Mouse (Mus musculus) intestine, embryonic 15.5 days (tissue): ENCODE data around the gene Gm42517. TPM values are rescaled to one million over a fixed set of nuclear protein-coding genes. Genes with fewer than 3 reads are reported as not detected.

Experiments
- ATAC-seq: fragments of 200-750 bp; cut with Nextera tagmentation; 2 replicates; pipeline ENCODE4 v1.8.0; 2017; ENCODE audit warnings: moderate TSS enrichment, moderate library complexity
- H3K27ac ChIP-seq: fragments of 300-500 bp; sonication (generic); 2 replicates; pipeline ENCODE4 v1.5.1; 2015; ENCODE audit warnings: mild to moderate bottlenecking, inconsistent platforms
- H3K27me3 ChIP-seq: fragments of 300-500 bp; sonication (generic); replicated peaks from 2 replicates; pipeline ENCODE4 v1.6.1; 2015; ENCODE audit warnings: inconsistent platforms
- H3K36me3 ChIP-seq: fragments of 300-500 bp; sonication (generic); 2 replicates; pipeline ENCODE4 v1.6.1; 2015; ENCODE audit warnings: inconsistent platforms
- H3K4me1 ChIP-seq: fragments of 300-500 bp; sonication (generic); replicated peaks from 2 replicates; pipeline ENCODE4 v1.6.1; 2015; ENCODE audit warnings: inconsistent platforms
- H3K4me2 ChIP-seq: fragments of 300-500 bp; sonication (generic); replicated peaks from 2 replicates; pipeline ENCODE4 v1.6.1; 2015; ENCODE audit warnings: mild to moderate bottlenecking, inconsistent platforms
- H3K4me3 ChIP-seq: fragments of 300-500 bp; sonication (generic); replicated peaks from 2 replicates; pipeline ENCODE4 v1.5.1; 2015; ENCODE audit warnings: inconsistent platforms
- H3K9ac ChIP-seq: fragments of 300-500 bp; sonication (generic); 2 replicates; pipeline ENCODE4 v1.6.1; 2015; ENCODE audit warnings: inconsistent platforms
- H3K9me3 ChIP-seq: fragments of 300-500 bp; sonication (generic); 2 replicates; pipeline ENCODE4 v1.6.1; 2016; ENCODE audit warnings: inconsistent platforms
- WGBS: fragments of 180-500 bp; shearing (Covaris S2); methylation state at CpG from one replicate; pipeline ENCODE4 v1.1.7; 2015; 5-methylcytosine and 5-hydroxymethylcytosine counted together
- polyA plus RNA-seq: library from polyadenylated mRNA; unstranded; fragments of >200 nt; fragmentation: Nextera tagmentation; extraction: Ambion mirVana; gene quantifications from 2 replicates; pipeline ENCODE4 v1.2.1, GENCODE M21; 2015

Gene Gm42517
- 0.08 TPM in 1 of 2 replicates, not detected in the other for polyA plus RNA-seq

DNA sequence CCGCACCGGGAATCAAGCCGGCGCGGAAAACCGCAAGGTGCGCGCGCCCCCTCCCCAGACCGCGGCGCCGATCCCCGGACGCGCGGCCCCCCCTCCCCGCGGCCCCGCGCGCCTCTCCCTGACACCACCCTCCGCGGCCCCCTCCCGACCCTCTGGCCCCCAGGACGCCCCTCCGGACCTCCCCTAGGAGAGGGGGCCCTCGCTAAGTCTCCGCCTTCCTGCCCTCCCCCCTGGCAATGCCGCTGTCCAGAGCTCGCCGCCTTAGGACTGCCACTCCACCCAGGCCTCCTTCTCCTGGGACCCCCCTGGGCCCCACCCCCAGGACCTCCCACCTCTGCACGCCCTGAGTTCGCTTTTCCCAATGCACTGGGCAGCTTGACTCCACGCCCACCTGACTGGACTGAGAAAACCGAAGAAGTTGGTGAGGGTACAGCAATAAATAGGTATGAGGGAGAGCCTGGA is at the start of gene Gm42517:
Gm42517 (minus strand) TSS at position 52 of the 462 bp plus-strand sequence.
- ATAC-seq: 0 out of 2 replicates have a peak, but pooled peaks have one; percentile 9
- Histone ChIP-seq H3K4me1 (peaks cover 28% of the 10 kb centered on the region), H3K9ac (peak within 1 kb of the TSS; percentile 36), H3K27ac (no peak within 1 kb of the TSS), H3K27me3 (peaks cover 85% of the 10 kb centered on the region), H3K4me3 (peak within 1 kb of the TSS; percentile 53), H3K9me3 (no peaks in the 10 kb centered on the region), H3K36me3 (no peaks in the 10 kb centered on the region), H3K4me2 (peak within 1 kb of the TSS; percentile 98)
- 3% methylated on average over 23 of the region's 36 CpGs for WGBS

DNA sequence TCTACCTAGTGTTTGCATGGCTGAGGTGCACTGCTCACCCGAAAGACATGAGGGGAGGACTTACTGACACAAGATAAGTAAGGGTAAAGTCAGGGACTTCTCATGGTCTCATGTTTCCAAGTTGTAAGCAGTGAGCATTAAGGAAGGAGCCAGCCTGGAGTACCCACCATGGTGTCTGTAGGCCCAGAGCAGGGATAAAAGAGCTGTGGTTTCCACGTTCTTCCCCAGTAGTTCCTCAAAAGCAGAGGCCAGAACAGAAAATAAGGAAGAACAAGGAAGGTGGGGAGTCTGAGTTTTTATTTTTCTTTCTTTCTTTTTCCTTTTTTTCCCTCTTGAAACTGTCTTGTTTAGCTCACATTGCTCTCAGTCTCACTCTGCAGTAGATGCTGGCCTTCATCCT is 47.0 kb upstream of the Gm42517 start:
- no peak for ATAC-seq
- Histone ChIP-seq H3K36me3 (no peaks in the 10 kb centered on the region), H3K4me3 (no peak overlapping the region), H3K4me2 (no peak overlapping the region), H3K9ac (no peak overlapping the region), H3K27ac (no peak overlapping the region), H3K9me3 (no peaks in the 10 kb centered on the region), H3K27me3 (no peaks in the 10 kb centered on the region), H3K4me1 (no peaks in the 10 kb centered on the region)
- 67% methylated on average over 2 of the region's 2 CpGs for WGBS

DNA sequence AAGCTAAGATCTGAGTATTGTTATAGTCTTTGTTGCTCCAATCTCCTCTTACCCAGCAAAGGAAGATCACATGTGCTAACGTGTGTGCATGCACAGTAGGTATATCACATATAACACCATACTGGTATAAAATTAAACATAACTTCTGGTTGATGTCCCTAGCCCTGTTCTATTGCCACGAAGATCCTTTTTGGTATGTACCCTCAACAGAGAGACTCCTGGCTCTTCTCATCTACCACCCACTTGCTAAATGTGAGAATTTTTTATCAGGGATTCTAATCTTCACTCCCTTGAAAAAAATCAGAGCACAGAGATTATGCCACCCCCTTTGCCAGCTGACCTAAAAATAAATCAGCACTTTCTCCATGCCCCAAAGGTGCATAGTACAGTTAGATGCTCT is 39.3 kb upstream of the Gm42517 start:
- Histone ChIP-seq H3K27me3 (no peaks in the 10 kb centered on the region), H3K4me1 (no peaks in the 10 kb centered on the region), H3K9me3 (no peaks in the 10 kb centered on the region), H3K9ac (no peak overlapping the region), H3K27ac (no peak overlapping the region), H3K36me3 (no peaks in the 10 kb centered on the region), H3K4me3 (no peak overlapping the region), H3K4me2 (no peak overlapping the region)
- 81% methylated on average over 2 of the region's 2 CpGs for WGBS
- no peak for ATAC-seq

GRCm38 (mm10) chr5:108405460-108405859 is 37.7 kb upstream of the Gm42517 start:
- H3K4me1 ChIP-seq: no peaks in the 10 kb centered on the region

GRCm38 (mm10) chr5:108403453-108403852 is 35.7 kb upstream of the Gm42517 start:
- Histone ChIP-seq H3K36me3 (no peaks in the 10 kb centered on the region), H3K4me2 (no peak overlapping the region), H3K27ac (no peak overlapping the region), H3K27me3 (no peaks in the 10 kb centered on the region), H3K4me1 (no peaks in the 10 kb centered on the region), H3K9me3 (no peaks in the 10 kb centered on the region), H3K9ac (no peak overlapping the region), H3K4me3 (no peak overlapping the region)
- ATAC-seq: no peak
- WGBS: 73% methylated on average over 4 of the region's 4 CpGs

More at GRCm38 (mm10) chr5:108405460-108405859, 37.7 kb upstream of the Gm42517 start:
- H3K9ac ChIP-seq: no peak overlapping the region
- no peaks in the 10 kb centered on the region for H3K36me3 ChIP-seq
- 63% methylated on average over 1 of the region's 1 CpGs for whole genome bisulfite sequencing
- H3K27ac ChIP-seq: no peak overlapping the region
- H3K4me2 ChIP-seq: no peak overlapping the region
- no peak for ATAC-seq
- no peaks in the 10 kb centered on the region for H3K27me3 ChIP-seq
- no peaks in the 10 kb centered on the region for H3K9me3 ChIP-seq
- H3K4me3 ChIP-seq: no peak overlapping the region

- WGBS: 78% methylated on average over 3 of the region's 3 CpGs
- no peaks in the 10 kb centered on the region for H3K9me3 ChIP-seq
- no peaks in the 10 kb centered on the region for H3K4me1 ChIP-seq
- H3K36me3 ChIP-seq: no peaks in the 10 kb centered on the region
- H3K4me3 ChIP-seq: no peak overlapping the region
- no peak overlapping the region for H3K4me2 ChIP-seq
- H3K27me3 ChIP-seq: no peaks in the 10 kb centered on the region
- no peak overlapping the region for H3K9ac ChIP-seq
- no peak overlapping the region for H3K27ac ChIP-seq
- ATAC-seq: no peak
These were observed 22.0 kb upstream of the Gm42517 start for GRCm38 (mm10) chr5:108389744-108390143.

- H3K36me3 ChIP-seq: no peaks in the 10 kb centered on the region
- no peaks in the 10 kb centered on the region for H3K27me3 ChIP-seq
- no peak within 1 kb of the TSS for H3K4me3 ChIP-seq
- no peak within 1 kb of the TSS for H3K9ac ChIP-seq
- ATAC-seq: no peak
- H3K4me1 ChIP-seq: no peaks in the 10 kb centered on the region
- no peaks in the 10 kb centered on the region for H3K9me3 ChIP-seq
- WGBS: 72% methylated on average over 7 of the region's 7 CpGs
- H3K27ac ChIP-seq: no peak within 1 kb of the TSS
- no peak within 1 kb of the TSS for H3K4me2 ChIP-seq
These were observed 20.5 kb upstream of the Gm42517 start, which contains the start of gene Pde6b for GRCm38 (mm10) chr5:108388201-108388600. Gene Pde6b, plus strand, starts transcription at chr5:108388391.

GRCm38 (mm10) chr5:108386449-108386848 is 18.7 kb upstream of the Gm42517 start:
- no peak overlapping the region for H3K4me2 ChIP-seq
- no peak overlapping the region for H3K27ac ChIP-seq
- no peaks in the 10 kb centered on the region for H3K36me3 ChIP-seq
- no peaks in the 10 kb centered on the region for H3K27me3 ChIP-seq
- H3K9me3 ChIP-seq: no peaks in the 10 kb centered on the region
- H3K9ac ChIP-seq: no peak overlapping the region
- H3K4me3 ChIP-seq: no peak overlapping the region
- no peaks in the 10 kb centered on the region for H3K4me1 ChIP-seq
- no peak for ATAC-seq
- whole genome bisulfite sequencing: 76% methylated on average over 4 of the region's 4 CpGs

- H3K9me3 ChIP-seq: no peaks in the 10 kb centered on the region
- H3K27ac ChIP-seq: no peak overlapping the region
- no peaks in the 10 kb centered on the region for H3K4me1 ChIP-seq
- no peak overlapping the region for H3K4me2 ChIP-seq
- no peak overlapping the region for H3K4me3 ChIP-seq
- no peaks in the 10 kb centered on the region for H3K27me3 ChIP-seq
- no peaks in the 10 kb centered on the region for H3K36me3 ChIP-seq
- 80% methylated on average over 2 of the region's 2 CpGs for WGBS
- no peak for ATAC-seq
- no peak overlapping the region for H3K9ac ChIP-seq
These were observed 17.9 kb upstream of the Gm42517 start for GRCm38 (mm10) chr5:108385632-108386031.

DNA sequence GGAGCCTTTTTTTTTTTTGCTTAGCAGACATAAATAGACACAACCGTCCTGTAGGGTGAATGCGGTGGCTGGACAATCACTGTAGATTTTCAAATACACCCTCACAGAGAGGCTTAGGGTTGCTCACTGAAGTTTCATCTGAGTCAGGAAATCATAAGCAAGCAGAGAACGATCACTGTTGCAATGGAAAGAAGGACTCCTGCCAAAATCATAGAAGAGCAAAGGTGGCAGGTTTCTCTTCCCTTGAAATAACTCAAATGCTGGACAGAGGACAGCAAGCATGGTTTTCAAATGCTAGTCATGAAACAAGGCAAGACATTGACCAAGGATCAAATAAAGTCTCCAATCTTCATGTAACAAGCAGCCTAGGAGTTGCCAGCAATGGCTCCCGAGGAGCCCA is 10.6 kb upstream of the Gm42517 start:
- Histone ChIP-seq H3K9me3 (no peaks in the 10 kb centered on the region), H3K27ac (no peak overlapping the region), H3K4me2 (no peak overlapping the region), H3K27me3 (no peaks in the 10 kb centered on the region), H3K36me3 (no peaks in the 10 kb centered on the region), H3K4me1 (no peaks in the 10 kb centered on the region), H3K9ac (no peak overlapping the region), H3K4me3 (no peak overlapping the region)
- ATAC-seq: no peak
- 86% methylated on average over 4 of the region's 4 CpGs for WGBS

DNA sequence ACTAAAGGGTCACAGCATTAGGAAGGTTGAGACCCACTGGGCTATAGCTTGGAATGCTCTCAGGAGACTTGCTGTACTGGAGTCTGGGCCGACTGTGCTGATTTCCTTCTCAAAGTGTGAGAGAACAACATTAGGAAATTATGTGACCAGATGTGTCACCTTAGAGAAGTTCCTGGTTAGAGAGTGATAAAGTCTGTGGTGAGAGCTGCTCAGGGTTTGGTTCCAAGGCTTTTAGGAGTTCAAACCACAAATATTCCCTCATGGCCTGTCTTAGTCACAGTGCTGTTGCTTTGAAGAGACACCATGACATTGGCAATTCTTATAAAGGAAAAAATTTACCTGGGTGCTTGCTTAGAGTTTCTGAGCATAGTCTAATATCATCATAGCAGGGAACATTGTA is 8.3 kb upstream of the Gm42517 start:
- H3K4me3 ChIP-seq: no peak overlapping the region
- 67% methylated on average over 1 of the region's 1 CpGs for WGBS
- H3K4me2 ChIP-seq: no peak overlapping the region
- H3K9me3 ChIP-seq: no peaks in the 10 kb centered on the region
- H3K4me1 ChIP-seq: no peaks in the 10 kb centered on the region
- no peak overlapping the region for H3K9ac ChIP-seq
- H3K36me3 ChIP-seq: no peaks in the 10 kb centered on the region
- H3K27me3 ChIP-seq: peaks cover 8% of the 10 kb centered on the region
- ATAC-seq: no peak
- H3K27ac ChIP-seq: no peak overlapping the region

DNA sequence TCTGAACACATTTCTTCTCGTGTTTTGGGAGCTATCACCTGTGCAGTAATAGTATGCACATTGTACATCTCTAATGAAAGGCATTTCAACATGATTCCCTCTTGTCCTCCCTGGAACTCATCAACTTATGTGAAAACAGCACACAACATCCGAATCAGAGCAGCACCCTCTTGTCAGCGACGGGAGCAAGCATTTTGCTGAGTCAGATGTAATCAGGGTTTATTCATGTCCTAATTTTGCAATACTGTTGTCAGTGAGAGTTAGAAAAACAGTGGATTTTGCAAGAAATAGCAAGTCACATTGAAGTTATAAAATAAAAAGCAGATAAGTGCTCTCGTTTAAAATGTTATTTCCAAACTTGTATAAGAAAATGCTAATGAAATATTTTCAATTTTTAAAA is 6.4 kb upstream of the Gm42517 start:
- WGBS: 71% methylated on average over 5 of the region's 5 CpGs
- H3K4me3 ChIP-seq: no peak overlapping the region
- no peaks in the 10 kb centered on the region for H3K36me3 ChIP-seq
- no peaks in the 10 kb centered on the region for H3K9me3 ChIP-seq
- peaks cover 27% of the 10 kb centered on the region for H3K27me3 ChIP-seq
- no peak overlapping the region for H3K9ac ChIP-seq
- ATAC-seq: no peak
- peaks cover 4% of the 10 kb centered on the region; the same call in 1 of the 2 replicates for H3K4me1 ChIP-seq
- H3K4me2 ChIP-seq: no peak overlapping the region
- H3K27ac ChIP-seq: no peak overlapping the region

GRCm38 (mm10) chr5:108369964-108370363 is 2.2 kb upstream of the Gm42517 start:
- 2% methylated on average over 6 of the region's 6 CpGs for WGBS
- Histone ChIP-seq H3K4me1 (peaks cover 28% of the 10 kb centered on the region), H3K36me3 (no peaks in the 10 kb centered on the region), H3K4me3 (no peak overlapping the region), H3K9me3 (no peaks in the 10 kb centered on the region), H3K4me2 (no peak overlapping the region), H3K27ac (no peak overlapping the region), H3K27me3 (peaks cover 66% of the 10 kb centered on the region), H3K9ac (no peak overlapping the region)
- no peak for ATAC-seq
